Mouse (Mus musculus): ENCODE data around the gene Otulin. TPM values are rescaled to one million over a fixed set of nuclear protein-coding genes. Genes with fewer than 3 reads are reported as not detected.

Otulin gene
- polyA plus RNA-seq, 1 experiment: not detected

GRCm38 (mm10) chr15:27612533-27613221, 17.8 kb downstream of the Otulin start:
- TF ChIP-seq POLR2A (IDR thresholded peaks at IDR 0.05; ENCODE audit: insufficient read depth, low read depth, low read length) (no peak), CTCF (IDR thresholded peaks at IDR 0.05; ENCODE audit: insufficient read depth, low read depth, low read length) (no peak)
- 30% methylated on average over 6 of the region's 6 CpGs for WGBS
- Histone ChIP-seq H3K4me1 (ENCODE audit: control insufficient read depth, insufficient read depth, low read length) (no peaks in the 10 kb centered on the region; the same call in 1 of the 2 replicates), H3K4me3 (ENCODE audit: insufficient read depth, low read depth, low read length) (no peak overlapping the region), H3K27ac (ENCODE audit: insufficient read depth, low read depth, low read length) (no peak overlapping the region)

GRCm38 (mm10) chr15:27609554-27609953, 20.9 kb downstream of the Otulin start:
- 45% methylated on average over 4 of the region's 4 CpGs for WGBS
- no peak for TF ChIP-seq CTCF (IDR thresholded peaks at IDR 0.05; ENCODE audit: insufficient read depth, low read depth, low read length)
- no peak for TF ChIP-seq POLR2A (IDR thresholded peaks at IDR 0.05; ENCODE audit: insufficient read depth, low read depth, low read length)
- no peak overlapping the region for H3K27ac ChIP-seq (ENCODE audit: insufficient read depth, low read depth, low read length)
- no peaks in the 10 kb centered on the region; the same call in 1 of the 2 replicates for H3K4me1 ChIP-seq (ENCODE audit: control insufficient read depth, insufficient read depth, low read length)
- H3K4me3 ChIP-seq (ENCODE audit: insufficient read depth, low read depth, low read length): no peak overlapping the region

GRCm38 (mm10) chr15:27605252-27605651, 25.2 kb downstream of the Otulin start:
- Histone ChIP-seq H3K4me3 (ENCODE audit: insufficient read depth, low read depth, low read length) (no peak overlapping the region), H3K27ac (ENCODE audit: insufficient read depth, low read depth, low read length) (no peak overlapping the region), H3K4me1 (ENCODE audit: control insufficient read depth, insufficient read depth, low read length) (no peaks in the 10 kb centered on the region; the same call in 1 of the 2 replicates)
- TF ChIP-seq CTCF (IDR thresholded peaks at IDR 0.05; ENCODE audit: insufficient read depth, low read depth, low read length) (no peak), POLR2A (IDR thresholded peaks at IDR 0.05; ENCODE audit: insufficient read depth, low read depth, low read length) (no peak)
- 78% methylated on average over 3 of the region's 3 CpGs for WGBS

- Histone ChIP-seq H3K27ac (ENCODE audit: insufficient read depth, low read depth, low read length) (no peak overlapping the region), H3K4me1 (ENCODE audit: control insufficient read depth, insufficient read depth, low read length) (no peaks in the 10 kb centered on the region; the same call in 1 of the 2 replicates), H3K4me3 (ENCODE audit: insufficient read depth, low read depth, low read length) (no peak overlapping the region)
- no peak for TF ChIP-seq POLR2A (IDR thresholded peaks at IDR 0.05; ENCODE audit: insufficient read depth, low read depth, low read length)
- TF ChIP-seq CTCF (IDR thresholded peaks at IDR 0.05; ENCODE audit: insufficient read depth, low read depth, low read length): no peak
- 89% methylated on average over 3 of the region's 3 CpGs for WGBS
Measured at GRCm38 (mm10) chr15:27604558-27604957, 25.9 kb downstream of the Otulin start.

- no peak overlapping the region for H3K27ac ChIP-seq (ENCODE audit: insufficient read depth, low read depth, low read length)
- 91% methylated on average over 5 of the region's 5 CpGs for WGBS
- no peak for TF ChIP-seq CTCF (IDR thresholded peaks at IDR 0.05; ENCODE audit: insufficient read depth, low read depth, low read length)
- H3K4me3 ChIP-seq (ENCODE audit: insufficient read depth, low read depth, low read length): no peak overlapping the region
- peaks cover 15% of the 10 kb centered on the region for H3K4me1 ChIP-seq (ENCODE audit: control insufficient read depth, insufficient read depth, low read length)
Measured at GRCm38 (mm10) chr15:27600524-27600923, 30.0 kb downstream of the Otulin start.

- no peak overlapping the region for H3K4me3 ChIP-seq (ENCODE audit: insufficient read depth, low read depth, low read length)
- no peak for TF ChIP-seq POLR2A (IDR thresholded peaks at IDR 0.05; ENCODE audit: insufficient read depth, low read depth, low read length)
- no peak for TF ChIP-seq CTCF (IDR thresholded peaks at IDR 0.05; ENCODE audit: insufficient read depth, low read depth, low read length)
- H3K4me1 ChIP-seq (ENCODE audit: control insufficient read depth, insufficient read depth, low read length): peaks cover 18% of the 10 kb centered on the region
- no peak overlapping the region for H3K27ac ChIP-seq (ENCODE audit: insufficient read depth, low read depth, low read length)
- 72% methylated on average over 13 of the region's 13 CpGs for WGBS
Measured at GRCm38 (mm10) chr15:27598786-27599385, 31.6 kb downstream of the Otulin start.

GRCm38 (mm10) chr15:27597516-27597915, 33.0 kb downstream of the Otulin start:
- TF ChIP-seq POLR2A (IDR thresholded peaks at IDR 0.05; ENCODE audit: insufficient read depth, low read depth, low read length) (no peak), CTCF (IDR thresholded peaks at IDR 0.05; ENCODE audit: insufficient read depth, low read depth, low read length) (no peak)
- no peak overlapping the region for H3K4me3 ChIP-seq (ENCODE audit: insufficient read depth, low read depth, low read length)
- peak overlapping the region; percentile 53 for H3K27ac ChIP-seq (ENCODE audit: insufficient read depth, low read depth, low read length)
- WGBS: 78% methylated on average over 4 of the region's 4 CpGs
- peaks cover 27% of the 10 kb centered on the region for H3K4me1 ChIP-seq (ENCODE audit: control insufficient read depth, insufficient read depth, low read length)

- WGBS: 11% methylated on average over 3 of the region's 3 CpGs
- Histone ChIP-seq H3K27ac (ENCODE audit: insufficient read depth, low read depth, low read length) (peak overlapping the region; percentile 84), H3K4me3 (ENCODE audit: insufficient read depth, low read depth, low read length) (no peak overlapping the region), H3K4me1 (ENCODE audit: control insufficient read depth, insufficient read depth, low read length) (peaks cover 33% of the 10 kb centered on the region)
- TF ChIP-seq CTCF (IDR thresholded peaks at IDR 0.05; ENCODE audit: insufficient read depth, low read depth, low read length) (no peak), POLR2A (IDR thresholded peaks at IDR 0.05; ENCODE audit: insufficient read depth, low read depth, low read length) (no peak)
Measured at GRCm38 (mm10) chr15:27596463-27597140, 33.9 kb downstream of the Otulin start.

GRCm38 (mm10) chr15:27595560-27595959, 34.9 kb downstream of the Otulin start:
- 43% methylated on average over 8 of the region's 8 CpGs for WGBS
- Histone ChIP-seq H3K27ac (ENCODE audit: insufficient read depth, low read depth, low read length) (peak overlapping the region; percentile 84), H3K4me3 (ENCODE audit: insufficient read depth, low read depth, low read length) (no peak overlapping the region), H3K4me1 (ENCODE audit: control insufficient read depth, insufficient read depth, low read length) (peaks cover 33% of the 10 kb centered on the region)
- TF ChIP-seq CTCF (IDR thresholded peaks at IDR 0.05; ENCODE audit: insufficient read depth, low read depth, low read length): no peak
- TF ChIP-seq POLR2A (IDR thresholded peaks at IDR 0.05; ENCODE audit: insufficient read depth, low read depth, low read length): no peak
